Mouse (Mus musculus): Measurements from ENCODE around the gene Tiparp. TPM values are rescaled to one million over a fixed set of nuclear protein-coding genes. Genes with fewer than 3 reads are reported as not detected.

Gene Tiparp
- polyA plus RNA-seq, 1 experiment = 40.5 TPM

DNA sequence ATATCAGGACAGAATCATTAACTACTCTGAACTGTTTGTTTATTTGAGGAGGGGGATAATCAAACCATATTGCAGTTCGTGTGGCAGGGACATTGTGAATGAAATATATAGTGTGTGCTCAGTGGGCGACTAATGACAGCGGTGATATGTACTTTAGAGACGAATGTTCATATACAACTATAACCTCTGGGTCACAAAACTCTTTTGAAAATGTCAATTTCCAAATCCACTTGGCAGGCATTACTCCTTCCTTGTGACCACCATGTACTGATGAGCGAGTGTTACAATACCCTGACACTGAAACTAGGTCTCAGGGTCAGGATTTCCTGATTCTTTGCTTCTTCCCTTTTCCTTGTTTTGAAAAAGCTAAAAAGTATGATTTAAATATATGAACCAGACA is 22.9 kb downstream of the Tiparp start:
- Histone ChIP-seq H3K27me3 (ENCODE audit: control insufficient read depth, insufficient read depth, low read length, poor library complexity, severe bottlenecking) (no peaks in the 10 kb centered on the region), H3K9me3 (replicated peaks; ENCODE audit: control insufficient read depth, insufficient read depth, low read length, poor library complexity, severe bottlenecking) (no peaks in the 10 kb centered on the region), H3K4me3 (ENCODE audit: low read depth, low read length) (no peak overlapping the region), H3K4me1 (ENCODE audit: control insufficient read depth, insufficient read depth, low read length) (peaks cover 4% of the 10 kb centered on the region), H3K27ac (ENCODE audit: insufficient read depth, low read length) (no peak overlapping the region), H3K36me3 (ENCODE audit: control insufficient read depth, insufficient read depth, low read length, poor library complexity, severe bottlenecking) (peaks cover 38% of the 10 kb centered on the region), H3K9ac (ENCODE audit: low read depth, poor library complexity, severe bottlenecking) (no peak overlapping the region)
- no peak for TF ChIP-seq EP300 (IDR thresholded peaks at IDR 0.05; ENCODE audit: insufficient read depth, low read depth, low read length)
- no peak for TF ChIP-seq CTCF (IDR thresholded peaks at IDR 0.05; ENCODE audit: low read depth, low read length)
- no peak for TF ChIP-seq POLR2A (IDR thresholded peaks at IDR 0.05; ENCODE audit: insufficient read depth, low read length)

DNA sequence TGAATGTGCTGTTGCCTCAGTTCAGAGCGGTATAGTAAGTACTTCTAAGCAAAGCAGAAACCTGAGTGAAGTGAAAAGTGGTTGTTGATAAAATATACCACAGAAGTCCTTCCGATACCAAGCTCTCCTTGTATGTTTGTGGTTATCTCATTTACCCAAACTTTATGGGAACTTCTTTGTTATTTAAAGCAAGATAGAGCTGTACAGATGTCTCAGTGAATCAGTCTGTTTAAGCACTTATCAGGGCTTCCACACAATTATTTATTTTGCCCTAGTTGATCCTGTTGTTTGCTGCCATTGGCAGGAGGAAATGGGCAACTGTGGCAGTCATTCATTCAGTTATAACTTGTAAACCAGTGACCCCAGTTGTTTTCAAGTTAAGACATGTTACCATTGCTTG is 26.4 kb downstream of the Tiparp start:
- TF ChIP-seq EP300 (IDR thresholded peaks at IDR 0.05; ENCODE audit: insufficient read depth, low read depth, low read length) (no peak), CTCF (IDR thresholded peaks at IDR 0.05; ENCODE audit: low read depth, low read length) (no peak), POLR2A (IDR thresholded peaks at IDR 0.05; ENCODE audit: insufficient read depth, low read length) (no peak)
- peaks cover 4% of the 10 kb centered on the region for H3K4me1 ChIP-seq (ENCODE audit: control insufficient read depth, insufficient read depth, low read length)

DNA sequence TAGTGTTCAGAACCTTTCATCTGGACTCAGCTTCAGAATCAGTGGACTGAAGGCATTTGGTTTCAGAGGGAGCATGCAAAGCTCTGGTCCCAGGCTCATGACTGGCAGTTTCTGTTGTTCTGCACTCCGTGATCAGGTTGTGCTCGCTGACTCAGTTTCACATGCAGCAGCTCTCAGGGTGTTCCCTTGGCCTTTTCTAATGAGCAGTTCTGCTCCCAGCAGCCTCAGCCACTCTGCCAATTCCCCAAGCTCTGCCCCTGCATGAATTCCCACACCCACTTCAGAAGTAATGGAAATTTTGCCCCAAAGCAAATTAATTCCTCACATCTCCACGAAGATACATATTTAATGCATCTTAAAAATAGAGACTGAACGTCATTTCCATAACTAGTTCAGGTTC is 30.5 kb downstream of the Tiparp start:
- Histone ChIP-seq H3K27me3 (ENCODE audit: control insufficient read depth, insufficient read depth, low read length, poor library complexity, severe bottlenecking) (no peaks in the 10 kb centered on the region), H3K9me3 (replicated peaks; ENCODE audit: control insufficient read depth, insufficient read depth, low read length, poor library complexity, severe bottlenecking) (no peaks in the 10 kb centered on the region), H3K9ac (ENCODE audit: low read depth, poor library complexity, severe bottlenecking) (no peak overlapping the region), H3K4me1 (ENCODE audit: control insufficient read depth, insufficient read depth, low read length) (peaks cover 2% of the 10 kb centered on the region), H3K36me3 (ENCODE audit: control insufficient read depth, insufficient read depth, low read length, poor library complexity, severe bottlenecking) (peaks cover 14% of the 10 kb centered on the region), H3K27ac (ENCODE audit: insufficient read depth, low read length) (no peak overlapping the region), H3K4me3 (ENCODE audit: low read depth, low read length) (no peak overlapping the region)
- no peak for TF ChIP-seq POLR2A (IDR thresholded peaks at IDR 0.05; ENCODE audit: insufficient read depth, low read length)
- no peak for TF ChIP-seq CTCF (IDR thresholded peaks at IDR 0.05; ENCODE audit: low read depth, low read length)
- TF ChIP-seq EP300 (IDR thresholded peaks at IDR 0.05; ENCODE audit: insufficient read depth, low read depth, low read length) = no peak

More for the DNA sequence above, 26.4 kb downstream of the Tiparp start:
- Histone ChIP-seq H3K36me3 (ENCODE audit: control insufficient read depth, insufficient read depth, low read length, poor library complexity, severe bottlenecking) (peaks cover 31% of the 10 kb centered on the region), H3K4me3 (ENCODE audit: low read depth, low read length) (no peak overlapping the region), H3K9ac (ENCODE audit: low read depth, poor library complexity, severe bottlenecking) (no peak overlapping the region), H3K27ac (ENCODE audit: insufficient read depth, low read length) (no peak overlapping the region), H3K27me3 (ENCODE audit: control insufficient read depth, insufficient read depth, low read length, poor library complexity, severe bottlenecking) (no peaks in the 10 kb centered on the region), H3K9me3 (replicated peaks; ENCODE audit: control insufficient read depth, insufficient read depth, low read length, poor library complexity, severe bottlenecking) (no peaks in the 10 kb centered on the region)

DNA sequence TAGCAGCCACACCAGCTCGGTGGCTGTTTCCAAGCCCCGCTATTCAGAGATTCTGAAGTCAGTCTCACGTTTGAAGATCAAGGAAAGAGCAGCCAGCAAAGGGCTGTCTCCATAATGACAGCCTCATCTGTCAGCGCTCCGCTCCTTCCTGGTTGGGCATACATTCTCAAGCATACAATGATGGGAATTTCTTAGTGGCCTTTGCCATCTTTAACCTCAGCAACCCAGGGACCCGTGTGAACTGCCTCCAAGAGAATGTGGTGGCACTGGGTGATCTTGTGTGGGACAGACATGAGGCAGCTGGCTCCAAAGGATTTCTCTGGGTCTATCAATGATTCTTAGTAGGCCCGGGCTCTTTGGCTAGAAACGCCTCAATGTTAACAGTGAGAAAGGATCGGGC is 34.0 kb downstream of the Tiparp start:
- H3K9ac ChIP-seq (ENCODE audit: low read depth, poor library complexity, severe bottlenecking) = no peak overlapping the region
- TF ChIP-seq CTCF (IDR thresholded peaks at IDR 0.05; ENCODE audit: low read depth, low read length) (no peak), EP300 (IDR thresholded peaks at IDR 0.05; ENCODE audit: insufficient read depth, low read depth, low read length) (no peak), POLR2A (IDR thresholded peaks at IDR 0.05; ENCODE audit: insufficient read depth, low read length) (no peak)
- H3K9me3 ChIP-seq (replicated peaks; ENCODE audit: control insufficient read depth, insufficient read depth, low read length, poor library complexity, severe bottlenecking) = no peaks in the 10 kb centered on the region
- H3K36me3 ChIP-seq (ENCODE audit: control insufficient read depth, insufficient read depth, low read length, poor library complexity, severe bottlenecking) = peaks cover 2% of the 10 kb centered on the region; the same call in 1 of the 2 replicates
- no peak overlapping the region for H3K4me3 ChIP-seq (ENCODE audit: low read depth, low read length)
- H3K27me3 ChIP-seq (ENCODE audit: control insufficient read depth, insufficient read depth, low read length, poor library complexity, severe bottlenecking) = no peaks in the 10 kb centered on the region
- peaks cover 2% of the 10 kb centered on the region for H3K4me1 ChIP-seq (ENCODE audit: control insufficient read depth, insufficient read depth, low read length)
- H3K27ac ChIP-seq (ENCODE audit: insufficient read depth, low read length) = no peak overlapping the region

DNA sequence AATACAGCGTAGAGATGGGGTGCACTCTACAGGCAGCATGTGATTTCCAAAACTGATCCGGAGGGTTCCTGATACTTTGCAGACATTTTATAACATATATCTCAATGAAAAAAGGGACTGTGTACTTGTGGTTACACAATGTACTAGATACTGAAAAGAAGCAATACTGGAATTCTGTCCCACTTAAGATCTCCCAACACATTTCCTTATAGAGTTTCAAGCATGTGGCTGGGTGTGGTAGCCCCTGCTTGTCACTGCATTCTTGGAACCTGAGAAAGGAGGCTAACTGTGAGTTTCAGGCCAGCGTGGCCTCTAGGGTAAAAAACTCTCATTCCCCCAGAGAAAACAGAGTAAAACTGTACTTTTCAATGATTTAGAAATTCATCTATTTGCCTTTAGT is 34.5 kb downstream of the Tiparp start:
- Histone ChIP-seq H3K9me3 (replicated peaks; ENCODE audit: control insufficient read depth, insufficient read depth, low read length, poor library complexity, severe bottlenecking) (no peaks in the 10 kb centered on the region), H3K4me3 (ENCODE audit: low read depth, low read length) (no peak overlapping the region), H3K9ac (ENCODE audit: low read depth, poor library complexity, severe bottlenecking) (no peak overlapping the region), H3K4me1 (ENCODE audit: control insufficient read depth, insufficient read depth, low read length) (peaks cover 2% of the 10 kb centered on the region), H3K36me3 (ENCODE audit: control insufficient read depth, insufficient read depth, low read length, poor library complexity, severe bottlenecking) (no peaks in the 10 kb centered on the region; the same call in 1 of the 2 replicates), H3K27ac (ENCODE audit: insufficient read depth, low read length) (no peak overlapping the region), H3K27me3 (ENCODE audit: control insufficient read depth, insufficient read depth, low read length, poor library complexity, severe bottlenecking) (no peaks in the 10 kb centered on the region)
- TF ChIP-seq POLR2A (IDR thresholded peaks at IDR 0.05; ENCODE audit: insufficient read depth, low read length) (no peak), EP300 (IDR thresholded peaks at IDR 0.05; ENCODE audit: insufficient read depth, low read depth, low read length) (no peak), CTCF (IDR thresholded peaks at IDR 0.05; ENCODE audit: low read depth, low read length) (no peak)

DNA sequence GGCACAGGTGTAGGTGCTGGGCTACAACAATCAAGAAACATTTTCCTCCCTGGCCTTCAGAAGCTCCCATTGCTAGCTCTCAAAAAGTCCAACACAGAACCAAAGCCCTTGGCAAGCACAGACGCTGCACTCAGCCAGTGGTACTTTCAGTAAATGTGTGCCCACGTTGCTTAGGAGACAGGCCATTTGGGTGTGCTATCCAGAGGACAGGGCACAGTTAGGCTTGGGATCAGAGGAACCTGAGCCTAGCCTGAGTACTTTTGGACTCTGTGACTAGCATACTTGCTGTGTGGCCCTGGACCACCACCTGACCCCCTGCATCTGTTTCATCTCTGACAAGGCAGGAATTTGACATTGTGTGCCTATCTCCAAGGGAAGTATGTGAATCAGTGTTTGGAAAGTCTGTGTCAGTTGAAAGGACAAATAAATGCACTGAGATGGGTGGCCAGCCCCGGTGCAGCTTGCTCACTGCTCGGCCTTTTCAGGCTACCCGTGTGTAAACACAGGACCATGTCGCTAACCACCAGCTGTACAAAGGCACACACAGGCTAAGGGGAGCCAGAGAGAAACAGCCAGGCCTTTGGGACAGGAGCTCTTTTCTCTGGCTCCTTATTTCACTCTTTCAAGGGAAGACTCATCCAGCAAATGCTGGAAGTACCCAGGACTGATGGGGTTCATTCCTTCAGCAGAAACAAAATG is 35.9 kb downstream of the Tiparp start:
- Histone ChIP-seq H3K36me3 (ENCODE audit: control insufficient read depth, insufficient read depth, low read length, poor library complexity, severe bottlenecking) (no peaks in the 10 kb centered on the region; the same call in 1 of the 2 replicates), H3K4me1 (ENCODE audit: control insufficient read depth, insufficient read depth, low read length) (peaks cover 2% of the 10 kb centered on the region), H3K9ac (ENCODE audit: low read depth, poor library complexity, severe bottlenecking) (no peak overlapping the region)

More for the DNA sequence above, 35.9 kb downstream of the Tiparp start:
- no peak overlapping the region for H3K4me3 ChIP-seq (ENCODE audit: low read depth, low read length)
- H3K9me3 ChIP-seq (replicated peaks; ENCODE audit: control insufficient read depth, insufficient read depth, low read length, poor library complexity, severe bottlenecking) = no peaks in the 10 kb centered on the region
- no peaks in the 10 kb centered on the region for H3K27me3 ChIP-seq (ENCODE audit: control insufficient read depth, insufficient read depth, low read length, poor library complexity, severe bottlenecking)
- H3K27ac ChIP-seq (ENCODE audit: insufficient read depth, low read length) = no peak overlapping the region
- TF ChIP-seq CTCF (IDR thresholded peaks at IDR 0.05; ENCODE audit: low read depth, low read length) (no peak), EP300 (IDR thresholded peaks at IDR 0.05; ENCODE audit: insufficient read depth, low read depth, low read length) (no peak), POLR2A (IDR thresholded peaks at IDR 0.05; ENCODE audit: insufficient read depth, low read length) (no peak)
